Mouse (Mus musculus) ES-Bruce4 (cell line): Measurements from ENCODE around the gene Tob2.

Experiments
- CTCF ChIP-seq: IDR thresholded peaks from one replicate; pipeline ENCODE4 v1.8.1; 2011; ENCODE audit warnings: low read depth, low read length
- POLR2A ChIP-seq: IDR thresholded peaks from one replicate; pipeline ENCODE4 v1.8.1; 2011; ENCODE audit warnings: low read length; ENCODE audit not compliant: insufficient read depth

GRCm38 (mm10) chr15:81885418-81885934 is 26.9 kb upstream of the Tob2 start:
- TF ChIP-seq POLR2A: no peak
- TF ChIP-seq CTCF: no peak
